Mouse (Mus musculus): ENCODE measurements around the gene 2810408A11Rik. TPM values are rescaled to one million over a fixed set of nuclear protein-coding genes. Genes with fewer than 3 reads are reported as not detected.
"Not testable (repeated sequence)": the region's sequence is repeated elsewhere in the genome, so short reads cannot be mapped to it uniquely, and the experiment has no call there.

The 2810408A11Rik gene
- polyA plus RNA-seq, 1 experiment from 2014 or later: 4.9 TPM

GRCm38 (mm10) chr11:69934681-69935080 lies 33.9 kb upstream of the 2810408A11Rik start:
- no peak overlapping the region for H3K9ac ChIP-seq (ENCODE audit: low read length)
- no peak overlapping the region for H3K4me3 ChIP-seq (replicated peaks; ENCODE audit: low read length)
- H3K36me3 ChIP-seq (ENCODE audit: control insufficient read depth, insufficient read depth, low read length): no peaks in the 10 kb centered on the region
- no peaks in the 10 kb centered on the region; the same call in 1 of the 2 replicates for H3K27me3 ChIP-seq (ENCODE audit: control insufficient read depth, insufficient read depth, low read length)
- no peak for ATAC-seq (ENCODE audit: insufficient read depth, low FRiP score)
- no peaks in the 10 kb centered on the region for H3K9me3 ChIP-seq (replicated peaks; ENCODE audit: control insufficient read depth, low read length)
- H3K27ac ChIP-seq (ENCODE audit: low read length): no peak overlapping the region
- H3K4me2 ChIP-seq (ENCODE audit: low read depth, low read length): peak overlapping the region; percentile 47
- peaks cover 27% of the 10 kb centered on the region for H3K4me1 ChIP-seq (ENCODE audit: control insufficient read depth, insufficient read depth, low read length)
- 12% methylated on average over 6 of the region's 6 CpGs for WGBS

DNA sequence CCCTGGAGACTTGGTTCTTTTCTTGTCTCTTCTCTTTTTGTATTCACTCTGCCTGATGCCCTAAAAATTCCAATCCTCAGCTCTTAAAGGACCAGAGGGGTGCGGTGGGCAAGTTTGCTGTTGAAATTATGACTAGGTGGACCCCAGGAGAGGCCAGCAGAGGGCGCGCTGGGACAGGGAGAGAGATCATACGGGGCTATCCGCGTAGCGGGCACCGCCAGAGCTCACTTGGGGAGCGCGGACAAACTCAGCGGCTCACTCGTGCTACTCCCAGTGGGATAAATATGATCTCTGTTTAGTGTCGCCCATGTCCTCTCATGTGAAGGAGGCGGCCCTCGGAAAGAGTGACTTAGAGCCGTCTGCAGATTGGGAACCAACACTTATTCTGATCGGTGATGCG lies 33.4 kb upstream of the 2810408A11Rik start:
- ATAC-seq (ENCODE audit: insufficient read depth, low FRiP score): peak; percentile 46; the same call in 1 of the 2 replicates
- WGBS: 1% methylated on average over 18 of the region's 18 CpGs
- no peaks in the 10 kb centered on the region for H3K36me3 ChIP-seq (ENCODE audit: control insufficient read depth, insufficient read depth, low read length)
- H3K27me3 ChIP-seq (ENCODE audit: control insufficient read depth, insufficient read depth, low read length): no peaks in the 10 kb centered on the region; the same call in 1 of the 2 replicates
- H3K27ac ChIP-seq (ENCODE audit: low read length): no peak overlapping the region
- H3K4me2 ChIP-seq (ENCODE audit: low read depth, low read length): peak overlapping the region; percentile 47
- H3K9ac ChIP-seq (ENCODE audit: low read length): no peak overlapping the region
- peak overlapping the region; percentile 20; the same call in 1 of the 2 replicates for H3K4me3 ChIP-seq (replicated peaks; ENCODE audit: low read length)
- H3K9me3 ChIP-seq (replicated peaks; ENCODE audit: control insufficient read depth, low read length): no peaks in the 10 kb centered on the region
- H3K4me1 ChIP-seq (ENCODE audit: control insufficient read depth, insufficient read depth, low read length): peaks cover 27% of the 10 kb centered on the region

DNA sequence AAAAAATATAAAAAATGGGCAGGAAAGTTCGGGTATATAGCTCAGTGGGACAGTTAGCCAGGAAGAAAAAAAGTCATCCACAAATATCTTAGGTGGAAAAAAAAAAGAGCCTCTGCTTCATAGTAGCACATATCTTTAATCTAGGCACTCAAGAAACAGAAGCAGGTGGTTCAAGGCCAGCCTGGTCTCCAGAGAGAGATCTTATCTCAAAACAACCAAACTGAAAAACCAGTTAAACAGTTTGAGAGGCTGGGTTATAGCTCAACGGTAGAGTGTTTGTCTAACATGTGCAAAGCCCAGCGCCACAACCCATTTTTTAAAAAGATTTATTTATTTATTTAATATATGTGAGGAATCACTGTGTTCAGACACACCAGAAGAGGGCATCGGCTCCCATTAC lies 32.3 kb upstream of the 2810408A11Rik start:
- H3K36me3 ChIP-seq (ENCODE audit: control insufficient read depth, insufficient read depth, low read length): no peaks in the 10 kb centered on the region
- ATAC-seq (ENCODE audit: insufficient read depth, low FRiP score): no peak

DNA sequence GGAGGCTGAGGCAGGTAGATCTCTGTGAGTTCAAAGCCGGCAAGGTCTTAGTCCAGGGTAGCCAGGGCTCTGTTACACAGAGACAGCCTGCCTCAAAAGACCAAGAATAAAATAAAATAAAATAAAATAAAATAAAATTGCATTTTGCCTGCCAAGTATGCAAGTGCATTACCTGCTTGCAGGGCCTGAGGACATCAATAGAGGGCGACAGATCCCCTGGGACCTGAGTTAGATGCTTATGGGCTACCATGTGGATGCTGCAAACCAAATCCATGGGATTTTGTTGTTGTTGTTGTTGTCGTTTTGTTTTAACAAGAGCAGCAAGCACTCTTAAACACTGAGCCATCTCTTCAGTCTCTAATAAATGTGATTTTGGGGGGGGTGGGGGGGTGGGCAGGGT lies 31.5 kb upstream of the 2810408A11Rik start:
- Histone ChIP-seq H3K4me2 (ENCODE audit: low read depth, low read length) (no peak overlapping the region), H3K36me3 (ENCODE audit: control insufficient read depth, insufficient read depth, low read length) (no peaks in the 10 kb centered on the region), H3K9me3 (replicated peaks; ENCODE audit: control insufficient read depth, low read length) (no peaks in the 10 kb centered on the region), H3K4me1 (ENCODE audit: control insufficient read depth, insufficient read depth, low read length) (peaks cover 24% of the 10 kb centered on the region), H3K27me3 (ENCODE audit: control insufficient read depth, insufficient read depth, low read length) (no peaks in the 10 kb centered on the region), H3K27ac (ENCODE audit: low read length) (no peak overlapping the region), H3K4me3 (replicated peaks; ENCODE audit: low read length) (no peak overlapping the region), H3K9ac (ENCODE audit: low read length) (no peak overlapping the region)
- ATAC-seq (ENCODE audit: insufficient read depth, low FRiP score): no peak
- 46% methylated on average over 3 of the region's 3 CpGs for WGBS

More for the DNA sequence above, 32.3 kb upstream of the 2810408A11Rik start:
- H3K27ac ChIP-seq (ENCODE audit: low read length): no peak overlapping the region
- no peak overlapping the region for H3K4me2 ChIP-seq (ENCODE audit: low read depth, low read length)
- no peaks in the 10 kb centered on the region; the same call in 1 of the 2 replicates for H3K27me3 ChIP-seq (ENCODE audit: control insufficient read depth, insufficient read depth, low read length)
- peaks cover 27% of the 10 kb centered on the region for H3K4me1 ChIP-seq (ENCODE audit: control insufficient read depth, insufficient read depth, low read length)
- no peaks in the 10 kb centered on the region for H3K9me3 ChIP-seq (replicated peaks; ENCODE audit: control insufficient read depth, low read length)
- H3K4me3 ChIP-seq (replicated peaks; ENCODE audit: low read length): no peak overlapping the region
- 61% methylated on average over 4 of the region's 4 CpGs for WGBS
- no peak overlapping the region for H3K9ac ChIP-seq (ENCODE audit: low read length)

- Histone ChIP-seq H3K4me2 (ENCODE audit: low read depth, low read length) (no peak overlapping the region), H3K36me3 (ENCODE audit: control insufficient read depth, insufficient read depth, low read length) (no peaks in the 10 kb centered on the region), H3K27me3 (ENCODE audit: control insufficient read depth, insufficient read depth, low read length) (no peaks in the 10 kb centered on the region), H3K4me3 (replicated peaks; ENCODE audit: low read length) (no peak overlapping the region), H3K27ac (ENCODE audit: low read length) (no peak overlapping the region), H3K9me3 (replicated peaks; ENCODE audit: control insufficient read depth, low read length) (no peaks in the 10 kb centered on the region), H3K4me1 (ENCODE audit: control insufficient read depth, insufficient read depth, low read length) (peaks cover 19% of the 10 kb centered on the region), H3K9ac (ENCODE audit: low read length) (no peak overlapping the region)
- ATAC-seq (ENCODE audit: insufficient read depth, low FRiP score): no peak
- 64% methylated on average over 8 of the region's 8 CpGs for whole genome bisulfite sequencing
Measured at GRCm38 (mm10) chr11:69931769-69932168, 31.0 kb upstream of the 2810408A11Rik start.

- H3K9ac ChIP-seq (ENCODE audit: low read length): no peak overlapping the region
- H3K4me2 ChIP-seq (ENCODE audit: low read depth, low read length): no peak overlapping the region
- no peak for ATAC-seq (ENCODE audit: insufficient read depth, low FRiP score)
- H3K4me3 ChIP-seq (replicated peaks; ENCODE audit: low read length): no peak overlapping the region
- H3K36me3 ChIP-seq (ENCODE audit: control insufficient read depth, insufficient read depth, low read length): no peaks in the 10 kb centered on the region
- peaks cover 12% of the 10 kb centered on the region for H3K4me1 ChIP-seq (ENCODE audit: control insufficient read depth, insufficient read depth, low read length)
- H3K9me3 ChIP-seq (replicated peaks; ENCODE audit: control insufficient read depth, low read length): no peaks in the 10 kb centered on the region
- H3K27me3 ChIP-seq (ENCODE audit: control insufficient read depth, insufficient read depth, low read length): no peaks in the 10 kb centered on the region
- H3K27ac ChIP-seq (ENCODE audit: low read length): no peak overlapping the region
- WGBS: 76% methylated on average over 3 of the region's 3 CpGs
Measured at GRCm38 (mm10) chr11:69930967-69931537, 30.3 kb upstream of the 2810408A11Rik start.

DNA sequence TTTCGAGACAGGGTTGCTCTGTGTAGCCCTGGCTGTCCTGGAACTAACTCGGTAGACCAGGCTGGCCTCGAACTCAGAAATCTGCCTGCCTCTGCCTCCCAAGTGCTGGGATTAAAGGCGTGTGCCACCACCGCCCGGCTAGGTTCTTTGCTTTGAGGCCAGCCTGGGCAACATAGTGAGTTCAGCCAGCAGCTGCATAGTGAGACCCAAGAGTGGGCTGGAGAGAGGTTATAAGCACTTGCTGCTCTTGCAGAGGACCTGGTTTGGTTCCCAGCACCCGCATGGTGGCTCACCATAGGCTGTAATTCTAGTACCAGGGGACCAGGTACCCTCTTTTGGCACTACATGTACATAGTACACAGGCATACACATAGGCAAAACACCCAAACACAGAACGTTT lies 29.4 kb upstream of the 2810408A11Rik start:
- not testable (repeated sequence) for H3K4me1 ChIP-seq (ENCODE audit: control insufficient read depth, insufficient read depth, low read length); H3K36me3 ChIP-seq (ENCODE audit: control insufficient read depth, insufficient read depth, low read length); H3K9me3 ChIP-seq (replicated peaks; ENCODE audit: control insufficient read depth, low read length); H3K4me3 ChIP-seq (replicated peaks; ENCODE audit: low read length); H3K9ac ChIP-seq (ENCODE audit: low read length); H3K27me3 ChIP-seq (ENCODE audit: control insufficient read depth, insufficient read depth, low read length); H3K27ac ChIP-seq (ENCODE audit: low read length); H3K4me2 ChIP-seq (ENCODE audit: low read depth, low read length); ATAC-seq (ENCODE audit: insufficient read depth, low FRiP score)
- 85% methylated on average over 8 of the region's 8 CpGs for WGBS

DNA sequence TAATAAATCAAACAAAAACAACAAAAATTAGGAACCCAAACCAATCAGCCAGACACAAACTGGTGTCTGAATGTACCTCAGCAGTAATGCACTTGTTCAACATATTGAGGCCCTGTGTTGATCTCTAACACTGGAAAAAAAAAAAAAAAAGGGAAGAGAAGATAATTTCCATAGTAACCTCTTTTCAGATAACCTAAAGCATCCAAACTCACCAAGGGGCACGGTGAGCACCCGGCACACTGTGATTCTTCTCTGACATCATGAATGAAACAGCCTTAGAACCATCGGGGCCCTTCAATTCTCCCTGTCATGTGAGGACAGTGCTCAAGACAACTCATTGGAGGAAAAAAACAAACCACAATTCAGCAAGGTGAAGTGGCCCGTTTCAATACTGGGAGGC lies 28.9 kb upstream of the 2810408A11Rik start:
- Histone ChIP-seq H3K4me3 (replicated peaks; ENCODE audit: low read length) (no peak overlapping the region), H3K36me3 (ENCODE audit: control insufficient read depth, insufficient read depth, low read length) (no peaks in the 10 kb centered on the region), H3K9me3 (replicated peaks; ENCODE audit: control insufficient read depth, low read length) (no peaks in the 10 kb centered on the region), H3K27me3 (ENCODE audit: control insufficient read depth, insufficient read depth, low read length) (no peaks in the 10 kb centered on the region), H3K9ac (ENCODE audit: low read length) (no peak overlapping the region), H3K4me1 (ENCODE audit: control insufficient read depth, insufficient read depth, low read length) (0 out of 2 replicates have a peak, but pooled peaks cover 3% of the 10 kb centered on the region), H3K4me2 (ENCODE audit: low read depth, low read length) (no peak overlapping the region), H3K27ac (ENCODE audit: low read length) (no peak overlapping the region)
- ATAC-seq (ENCODE audit: insufficient read depth, low FRiP score): no peak
- 29% methylated on average over 4 of the region's 4 CpGs for WGBS

DNA sequence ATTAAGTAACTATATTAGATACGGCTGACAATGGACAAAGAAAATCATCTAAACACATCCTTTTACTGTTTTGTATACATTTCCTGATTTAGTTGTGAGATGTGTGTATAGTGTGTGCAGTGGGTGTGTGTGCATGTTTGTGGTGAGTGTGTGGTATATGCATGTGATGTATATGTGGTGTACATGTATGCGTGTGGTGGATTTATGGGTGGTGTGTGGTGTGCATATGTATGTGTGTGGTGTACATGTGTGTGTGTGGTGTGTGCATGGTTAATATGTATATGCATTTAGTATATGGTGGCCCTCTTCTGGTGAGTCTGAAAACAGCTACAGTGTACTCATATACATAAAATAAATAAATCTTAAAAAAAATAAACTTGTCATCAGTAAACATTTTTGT lies 26.7 kb upstream of the 2810408A11Rik start:
- peaks cover 4% of the 10 kb centered on the region for H3K4me1 ChIP-seq (ENCODE audit: control insufficient read depth, insufficient read depth, low read length)
- WGBS: 97% methylated on average over 2 of the region's 2 CpGs
- H3K36me3 ChIP-seq (ENCODE audit: control insufficient read depth, insufficient read depth, low read length): no peaks in the 10 kb centered on the region
- no peak for ATAC-seq (ENCODE audit: insufficient read depth, low FRiP score)
- no peaks in the 10 kb centered on the region for H3K27me3 ChIP-seq (ENCODE audit: control insufficient read depth, insufficient read depth, low read length)
- no peak overlapping the region for H3K4me3 ChIP-seq (replicated peaks; ENCODE audit: low read length)
- no peak overlapping the region for H3K4me2 ChIP-seq (ENCODE audit: low read depth, low read length)
- H3K9ac ChIP-seq (ENCODE audit: low read length): no peak overlapping the region
- no peaks in the 10 kb centered on the region for H3K9me3 ChIP-seq (replicated peaks; ENCODE audit: control insufficient read depth, low read length)
- no peak overlapping the region for H3K27ac ChIP-seq (ENCODE audit: low read length)

Measured in stomach, embryonic 16.5 days (tissue).